Mouse (Mus musculus) cerebellum, adult 9-11 months (tissue): ENCODE data around the gene Ccdc110.

Source experiments
- DNase-seq: peaks from one replicate; pipeline ENCODE4 v3.0.0; 2022

Gene Ccdc110

GRCm38 (mm10) chr8:45934582-45935014 is at the start of gene Ccdc110:
Gene Ccdc110 (plus strand): TSS chr8:45934619.
- peak; percentile 80 for DNase-seq

- no peak for DNase-seq
Observed at GRCm38 (mm10) chr8:45885202-45885685, 49.2 kb upstream of the Ccdc110 start, which contains the start of gene Pdlim3. Gene Pdlim3 (plus strand): TSS chr8:45885461.

- DNase-seq = no peak
Observed at GRCm38 (mm10) chr8:45885775-45886174, 48.6 kb upstream of the Ccdc110 start.

GRCm38 (mm10) chr8:45889737-45890136 is 44.7 kb upstream of the Ccdc110 start:
- DNase-seq = no peak

GRCm38 (mm10) chr8:45896590-45896989 is 37.8 kb upstream of the Ccdc110 start:
- no peak for DNase-seq

- DNase-seq = no peak
Observed at GRCm38 (mm10) chr8:45899783-45900182, 34.6 kb upstream of the Ccdc110 start.

- DNase-seq = no peak
Observed at GRCm38 (mm10) chr8:45901626-45902025, 32.8 kb upstream of the Ccdc110 start.

- no peak for DNase-seq
Observed at GRCm38 (mm10) chr8:45903659-45904058, 30.8 kb upstream of the Ccdc110 start.

GRCm38 (mm10) chr8:45905591-45906250 is 28.7 kb upstream of the Ccdc110 start:
- no peak for DNase-seq

GRCm38 (mm10) chr8:45906251-45906619 is 28.2 kb upstream of the Ccdc110 start:
- DNase-seq = no peak

- no peak for DNase-seq
Observed at GRCm38 (mm10) chr8:45913707-45914106, 20.7 kb upstream of the Ccdc110 start.

GRCm38 (mm10) chr8:45916496-45916895 is 17.9 kb upstream of the Ccdc110 start:
- no peak for DNase-seq

GRCm38 (mm10) chr8:45917040-45917679 is 17.3 kb upstream of the Ccdc110 start:
- no peak for DNase-seq

- no peak for DNase-seq
Observed at GRCm38 (mm10) chr8:45918891-45919290, 15.5 kb upstream of the Ccdc110 start.

- DNase-seq = no peak
Observed at GRCm38 (mm10) chr8:45920392-45920791, 14.0 kb upstream of the Ccdc110 start.

GRCm38 (mm10) chr8:45922116-45922515 is 12.3 kb upstream of the Ccdc110 start:
- no peak for DNase-seq

- DNase-seq = no peak
Observed at GRCm38 (mm10) chr8:45936986-45937385, 2.6 kb downstream of the Ccdc110 start.

GRCm38 (mm10) chr8:45946283-45946682 is 11.9 kb downstream of the Ccdc110 start:
- DNase-seq = no peak

GRCm38 (mm10) chr8:45950622-45951021 is 16.2 kb downstream of the Ccdc110 start:
- no peak for DNase-seq

GRCm38 (mm10) chr8:45970894-45971293 is 36.5 kb downstream of the Ccdc110 start:
- DNase-seq = no peak

GRCm38 (mm10) chr8:45973988-45974505 is 39.6 kb downstream of the Ccdc110 start:
- DNase-seq = no peak

- DNase-seq = peak; percentile 98
Observed at GRCm38 (mm10) chr8:45975126-45975836, 40.9 kb downstream of the Ccdc110 start, which contains the start of the genes 1700029J07Rik and Ufsp2. Gene 1700029J07Rik (minus strand): TSS chr8:45975252. Gene Ufsp2 (plus strand): TSS chr8:45975528.

- DNase-seq = peak; percentile 18
Observed at GRCm38 (mm10) chr8:45975837-45976468, 41.5 kb downstream of the Ccdc110 start.
